Mouse (Mus musculus) right cerebral cortex, postnatal 25 days (tissue): ENCODE results near the gene Olfr787.
A peak's percentile ranks its signal among the peaks of the same experiment; 100 is the strongest.

Experiments used
- DNase-seq: peaks from one replicate; pipeline ENCODE4 v3.0.0; 2022

Olfr787 gene

DNA sequence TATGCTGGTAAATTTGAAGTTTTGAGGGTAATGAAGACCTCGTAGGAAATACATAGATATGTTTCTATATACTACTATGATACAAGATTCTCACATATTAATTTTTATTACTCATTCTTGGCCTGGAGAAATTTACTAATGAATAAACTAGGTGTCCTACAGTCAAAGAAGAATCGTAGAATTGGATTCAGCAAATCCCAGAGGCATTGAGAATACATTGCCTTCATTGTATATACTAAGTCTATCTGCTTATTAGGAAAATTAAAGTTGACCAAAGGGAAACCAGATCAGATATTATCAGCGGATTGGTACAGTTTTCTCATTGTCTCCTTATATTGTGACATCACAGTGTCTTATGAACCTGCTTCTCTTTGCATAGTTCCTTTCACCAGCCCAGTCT, at the start of gene Olfr787:
Gene Olfr787, plus strand, starts transcription at position 301 of the 400 bp plus-strand sequence.
- DNase-seq, result no peak

DNA sequence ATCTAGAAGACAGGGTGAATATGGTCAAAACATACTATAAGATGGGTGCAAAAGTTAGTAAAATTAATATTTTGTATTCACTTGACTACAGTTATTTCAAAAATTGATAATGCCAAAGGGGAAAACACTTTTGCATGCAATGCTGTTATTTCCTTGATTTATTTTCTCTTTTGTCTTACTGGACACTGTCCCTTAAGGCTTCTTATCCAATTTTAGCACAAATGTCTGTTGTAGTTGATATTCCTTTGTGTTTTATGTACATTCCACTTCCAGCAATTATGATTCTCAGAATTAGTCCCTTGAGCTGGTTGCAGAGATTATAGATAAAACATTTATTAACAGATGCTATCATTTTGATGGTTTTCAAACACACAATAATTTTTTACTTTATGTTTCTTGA, 34.7 kb upstream of the Olfr787 start, which contains the start of gene Olfr786:
Gene Olfr786, plus strand, starts transcription at position 301 of the 400 bp plus-strand sequence.
- DNase-seq, result no peak

DNA sequence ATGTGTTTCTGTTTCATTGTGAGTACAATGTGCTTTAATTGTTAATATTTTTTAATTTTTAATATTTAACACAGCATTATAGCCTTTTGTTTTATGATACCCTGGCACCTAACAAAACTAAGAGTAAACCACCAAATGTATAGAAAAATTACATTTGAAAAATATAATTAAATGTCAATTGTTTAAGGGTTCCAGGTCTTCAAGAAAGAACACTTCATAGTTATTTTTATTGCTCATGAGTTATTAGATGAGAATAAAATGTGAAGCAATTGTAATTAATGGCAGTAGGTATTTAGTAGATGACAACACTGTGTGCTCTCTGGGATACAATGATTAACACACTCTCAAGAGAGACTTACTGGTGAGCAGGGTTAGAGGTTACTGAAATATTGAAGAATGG, 9.0 kb downstream of the Olfr787 start, which contains the start of gene Olfr788:
Gene Olfr788, plus strand, starts transcription at position 301 of the 400 bp plus-strand sequence.
- no peak for DNase-seq

DNA sequence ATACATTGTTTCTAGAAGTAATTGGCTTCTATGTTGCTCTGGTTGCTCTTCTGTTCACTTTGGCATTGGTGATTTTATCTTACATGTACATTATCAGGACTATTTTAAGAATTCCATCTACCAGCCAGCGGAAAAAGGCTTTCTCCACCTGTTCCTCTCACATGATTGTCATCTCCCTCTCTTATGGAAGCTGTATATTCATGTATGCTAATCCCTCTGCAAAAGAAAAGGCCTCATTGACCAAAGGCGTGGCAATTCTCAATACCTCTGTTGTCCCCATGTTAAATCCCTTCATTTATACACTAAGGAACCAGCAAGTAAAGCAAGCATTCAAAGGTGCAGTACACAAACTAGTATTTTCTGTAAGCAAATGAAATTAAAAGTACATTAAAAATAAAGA, 11.6 kb downstream of the Olfr787 start:
- no peak for DNase-seq

DNA sequence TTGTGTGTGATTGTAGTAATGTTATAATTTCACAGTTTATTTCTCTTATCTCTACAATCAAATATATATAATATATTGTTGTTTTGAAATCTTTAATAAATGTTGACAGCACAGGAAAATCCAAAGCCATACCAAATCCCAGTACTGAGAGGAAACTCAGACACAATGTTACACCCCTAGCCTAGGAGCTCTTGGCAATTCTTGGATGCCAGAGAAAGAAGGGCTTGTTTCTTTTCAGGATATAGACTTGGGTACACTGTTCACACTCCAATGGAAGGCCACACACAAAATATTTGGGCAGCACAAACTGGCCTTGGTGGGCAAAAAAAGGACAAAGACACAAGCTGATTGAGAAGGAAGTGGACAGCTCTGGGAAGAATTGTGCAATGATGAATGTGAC, 12.1 kb downstream of the Olfr787 start:
- no peak for DNase-seq

DNA sequence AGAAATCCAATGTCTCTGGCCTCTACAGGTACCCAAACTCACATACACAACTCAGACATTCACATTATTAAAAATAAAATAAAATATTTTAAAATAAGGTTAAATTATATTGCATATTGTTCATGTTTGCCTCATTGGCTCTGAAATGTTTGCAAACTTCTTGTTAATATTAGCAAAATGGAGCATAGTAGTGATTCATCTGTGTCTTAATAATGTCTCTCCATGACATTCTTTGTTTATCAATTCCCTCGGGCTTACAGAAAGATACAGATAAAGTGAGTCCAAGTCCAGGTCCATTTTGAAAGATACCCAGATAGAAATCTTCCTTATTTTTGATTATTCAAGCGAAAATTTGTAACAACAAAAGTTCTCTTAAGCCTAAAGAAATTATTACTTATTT, 22.8 kb downstream of the Olfr787 start, which contains the start of gene Olfr789:
Gene Olfr789, plus strand, starts transcription at position 301 of the 400 bp plus-strand sequence.
- DNase-seq, result no peak

DNA sequence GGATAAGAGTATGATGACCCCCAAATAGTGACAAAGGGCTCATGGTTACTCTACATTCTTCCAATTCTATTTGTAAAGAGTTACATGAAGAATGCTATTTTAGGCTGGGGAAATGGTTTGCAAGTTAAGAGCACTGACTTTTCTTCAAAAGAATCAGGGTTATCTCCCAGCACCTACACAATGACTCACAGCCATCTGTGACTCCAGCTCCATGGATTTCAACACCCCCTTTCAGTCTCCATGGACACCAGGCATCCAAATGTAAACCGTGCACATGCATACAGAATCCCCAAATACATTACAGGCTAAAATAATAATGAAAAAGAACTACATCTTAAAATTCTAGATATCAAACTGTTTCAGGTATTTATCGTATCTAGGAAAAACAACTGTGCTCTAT, 28.4 kb downstream of the Olfr787 start:
- peak; percentile 7 for DNase-seq

DNA sequence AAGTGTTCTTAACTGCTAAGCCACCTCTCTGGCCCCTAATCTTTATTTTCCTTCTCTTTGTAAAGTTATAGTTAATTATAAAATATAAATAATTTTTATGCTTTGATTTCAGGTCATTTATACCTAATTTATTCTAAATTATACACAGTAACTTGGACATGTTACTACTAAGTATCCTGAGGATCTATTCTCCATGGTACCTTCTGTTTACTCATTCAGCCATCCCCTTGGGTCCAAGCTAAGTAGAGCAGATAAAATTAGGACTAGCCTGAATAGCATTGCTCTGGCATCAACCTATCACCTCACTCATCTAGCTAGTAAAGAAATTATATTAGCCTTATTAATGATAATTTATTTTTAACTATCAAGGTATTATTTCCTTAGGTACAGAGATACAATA, 36.5 kb downstream of the Olfr787 start, which contains the start of gene Olfr790:
Gene Olfr790, plus strand, starts transcription at position 301 of the 400 bp plus-strand sequence.
- no peak for DNase-seq
